Mouse (Mus musculus) hindbrain, embryonic 14.5 days (tissue): ENCODE results near the gene Klc4. TPM values are rescaled to one million over a fixed set of nuclear protein-coding genes. Genes with fewer than 3 reads are reported as not detected.

ENCODE experiments used
- ATAC-seq: fragments of 200-750 bp; cut with Nextera tagmentation; 2 replicates; pipeline ENCODE4 v1.8.0; 2017; ENCODE audit warnings: moderate number of reproducible peaks, mild to moderate bottlenecking, moderate TSS enrichment, moderate library complexity; ENCODE audit not compliant: low FRiP score
- DNase-seq: peaks from one replicate; pipeline ENCODE4 v3.0.0-alpha.2; 2015; ENCODE audit warnings: low spot score
- H3K27ac ChIP-seq: fragments of 300-500 bp; sonication (generic); 2 replicates; pipeline ENCODE4 v1.5.1; 2014; ENCODE audit warnings: mild to moderate bottlenecking, moderate library complexity
- H3K27me3 ChIP-seq: fragments of 300-500 bp; sonication (generic); 2 replicates; pipeline ENCODE4 v1.6.1; 2014; ENCODE audit warnings: mild to moderate bottlenecking, low read length, mixed read lengths; ENCODE audit not compliant: control insufficient read depth, insufficient read depth
- H3K36me3 ChIP-seq: fragments of 300-500 bp; sonication (generic); replicated peaks from 2 replicates; pipeline ENCODE4 v1.6.1; 2014; ENCODE audit not compliant: control insufficient read depth, insufficient read depth
- H3K4me1 ChIP-seq: fragments of 300-500 bp; sonication (generic); replicated peaks from 2 replicates; pipeline ENCODE4 v1.6.1; 2014; ENCODE audit warnings: antibody characterized with exemption, low read length, mixed read lengths; ENCODE audit not compliant: control insufficient read depth, insufficient read depth
- H3K4me2 ChIP-seq: fragments of 300-500 bp; sonication (generic); replicated peaks from 2 replicates; pipeline ENCODE4 v1.6.1; 2014; ENCODE audit warnings: mild to moderate bottlenecking, moderate library complexity
- H3K4me3 ChIP-seq: fragments of 300-500 bp; sonication (generic); replicated peaks from 2 replicates; pipeline ENCODE4 v1.5.1; 2014; ENCODE audit warnings: mild to moderate bottlenecking, low read length
- H3K9ac ChIP-seq: fragments of 300-500 bp; sonication (generic); 2 replicates; pipeline ENCODE4 v1.6.1; 2014
- H3K9me3 ChIP-seq: fragments of 300-500 bp; sonication (generic); 2 replicates; pipeline ENCODE4 v1.6.1; 2016; ENCODE audit warnings: low read length; ENCODE audit not compliant: control insufficient read depth
- WGBS: fragments of 180-500 bp; shearing (Covaris S2); extraction: QIAGEN DNeasy Blood & Tissue Kit; methylation state at CpG from one replicate; pipeline ENCODE4 v1.1.7; 2014; 5-methylcytosine and 5-hydroxymethylcytosine counted together
- polyA plus RNA-seq: library from polyadenylated mRNA; unstranded; fragments of >200 nt; fragmentation: Nextera tagmentation; extraction: Ambion mirVana; gene quantifications from 2 replicates; pipeline ENCODE4 v1.2.1, GENCODE M21; 2014

The Klc4 gene
- polyA plus RNA-seq, 1 experiment from 2014 or later, result 30.5 TPM

- H3K36me3 ChIP-seq, result no peaks in the 10 kb centered on the region
- WGBS, result 81% methylated on average over 9 of the region's 9 CpGs
- no peaks in the 10 kb centered on the region for H3K27me3 ChIP-seq
- H3K4me3 ChIP-seq, result no peak overlapping the region
- no peak overlapping the region for H3K27ac ChIP-seq
- 0 out of 2 replicates have a peak, but pooled peaks cover 7% of the 10 kb centered on the region for H3K4me1 ChIP-seq
- DNase-seq (no peak), ATAC-seq (no peak)
- H3K9ac ChIP-seq, result no peak overlapping the region
- no peaks in the 10 kb centered on the region for H3K9me3 ChIP-seq
- no peak overlapping the region for H3K4me2 ChIP-seq
These were observed 43.6 kb downstream of the Klc4 start for GRCm38 (mm10) chr17:46602212-46602611.

GRCm38 (mm10) chr17:46600569-46600968 lies 45.3 kb downstream of the Klc4 start:
- ATAC-seq (no peak), DNase-seq (no peak)
- Histone ChIP-seq H3K27me3 (no peaks in the 10 kb centered on the region), H3K36me3 (no peaks in the 10 kb centered on the region), H3K9me3 (no peaks in the 10 kb centered on the region), H3K4me3 (no peak overlapping the region), H3K9ac (no peak overlapping the region), H3K27ac (no peak overlapping the region), H3K4me2 (no peak overlapping the region), H3K4me1 (0 out of 2 replicates have a peak, but pooled peaks cover 7% of the 10 kb centered on the region)
- WGBS, result 91% methylated on average over 2 of the region's 2 CpGs

- H3K27me3 ChIP-seq, result no peaks in the 10 kb centered on the region
- H3K4me1 ChIP-seq, result no peaks in the 10 kb centered on the region
- no peak overlapping the region for H3K27ac ChIP-seq
- H3K4me3 ChIP-seq, result no peak overlapping the region
- no peaks in the 10 kb centered on the region for H3K36me3 ChIP-seq
- no peaks in the 10 kb centered on the region for H3K9me3 ChIP-seq
- ATAC-seq, result no peak
- 92% methylated on average over 4 of the region's 4 CpGs for WGBS
- H3K4me2 ChIP-seq, result no peak overlapping the region
- H3K9ac ChIP-seq, result no peak overlapping the region
- no peak for DNase-seq
These were observed 46.9 kb downstream of the Klc4 start for GRCm38 (mm10) chr17:46598963-46599362.

GRCm38 (mm10) chr17:46597956-46598355 lies 47.9 kb downstream of the Klc4 start:
- ATAC-seq, result no peak
- Histone ChIP-seq H3K27ac (no peak overlapping the region), H3K9me3 (no peaks in the 10 kb centered on the region), H3K4me2 (no peak overlapping the region), H3K4me3 (no peak overlapping the region), H3K36me3 (no peaks in the 10 kb centered on the region), H3K27me3 (no peaks in the 10 kb centered on the region), H3K9ac (no peak overlapping the region), H3K4me1 (0 out of 2 replicates have a peak, but pooled peaks cover 2% of the 10 kb centered on the region)
- no peak for DNase-seq
- WGBS, result 94% methylated on average over 11 of the region's 11 CpGs

- Histone ChIP-seq H3K4me1 (peaks cover 6% of the 10 kb centered on the region; the same call in 1 of the 2 replicates), H3K4me2 (no peak overlapping the region), H3K9ac (no peak overlapping the region), H3K36me3 (peaks cover 6% of the 10 kb centered on the region), H3K27ac (no peak overlapping the region), H3K4me3 (no peak overlapping the region), H3K27me3 (no peaks in the 10 kb centered on the region), H3K9me3 (no peaks in the 10 kb centered on the region)
- ATAC-seq (no peak), DNase-seq (no peak)
- WGBS, result 73% methylated on average over 6 of the region's 6 CpGs
These were observed 50.5 kb downstream of the Klc4 start for GRCm38 (mm10) chr17:46595336-46595735.

- no peak for DNase-seq
- Histone ChIP-seq H3K4me1 (peaks cover 6% of the 10 kb centered on the region; the same call in 1 of the 2 replicates), H3K9ac (no peak overlapping the region), H3K4me3 (no peak overlapping the region), H3K36me3 (peaks cover 13% of the 10 kb centered on the region), H3K4me2 (no peak overlapping the region), H3K27ac (no peak overlapping the region), H3K27me3 (no peaks in the 10 kb centered on the region), H3K9me3 (no peaks in the 10 kb centered on the region)
- ATAC-seq, result no peak
- 51% methylated on average over 9 of the region's 9 CpGs for WGBS
These were observed 51.2 kb downstream of the Klc4 start for GRCm38 (mm10) chr17:46594606-46595005.

GRCm38 (mm10) chr17:46593124-46593523 lies 52.7 kb downstream of the Klc4 start:
- Histone ChIP-seq H3K27me3 (no peaks in the 10 kb centered on the region), H3K27ac (no peak overlapping the region), H3K4me3 (no peak overlapping the region), H3K4me2 (no peak overlapping the region), H3K4me1 (peaks cover 6% of the 10 kb centered on the region; the same call in 1 of the 2 replicates), H3K9me3 (no peaks in the 10 kb centered on the region), H3K9ac (no peak overlapping the region), H3K36me3 (peaks cover 28% of the 10 kb centered on the region)
- DNase-seq, result no peak
- no peak for ATAC-seq
- WGBS, result 78% methylated on average over 4 of the region's 4 CpGs

- H3K4me2 ChIP-seq, result no peak overlapping the region
- WGBS, result 85% methylated on average over 19 of the region's 19 CpGs
- H3K9ac ChIP-seq, result no peak overlapping the region
- H3K27me3 ChIP-seq, result no peaks in the 10 kb centered on the region
- H3K27ac ChIP-seq, result no peak overlapping the region
- peaks cover 44% of the 10 kb centered on the region for H3K36me3 ChIP-seq
- no peak overlapping the region for H3K4me3 ChIP-seq
- no peaks in the 10 kb centered on the region for H3K9me3 ChIP-seq
- DNase-seq (no peak), ATAC-seq (no peak)
- H3K4me1 ChIP-seq, result peaks cover 6% of the 10 kb centered on the region; the same call in 1 of the 2 replicates
These were observed 54.4 kb downstream of the Klc4 start for GRCm38 (mm10) chr17:46591406-46591805.

- DNase-seq (no peak), ATAC-seq (no peak)
- H3K4me2 ChIP-seq, result no peak overlapping the region
- H3K36me3 ChIP-seq, result peaks cover 54% of the 10 kb centered on the region
- no peak overlapping the region for H3K27ac ChIP-seq
- H3K4me3 ChIP-seq, result no peak overlapping the region
- H3K9ac ChIP-seq, result no peak overlapping the region
- no peaks in the 10 kb centered on the region for H3K27me3 ChIP-seq
- WGBS, result 92% methylated on average over 7 of the region's 7 CpGs
- H3K4me1 ChIP-seq, result peaks cover 6% of the 10 kb centered on the region; the same call in 1 of the 2 replicates
- H3K9me3 ChIP-seq, result no peaks in the 10 kb centered on the region
These were observed 55.4 kb downstream of the Klc4 start for GRCm38 (mm10) chr17:46590439-46590838.
